ENCODE assay signal across 26 mouse cellular contexts in the genomic region with DNA sequence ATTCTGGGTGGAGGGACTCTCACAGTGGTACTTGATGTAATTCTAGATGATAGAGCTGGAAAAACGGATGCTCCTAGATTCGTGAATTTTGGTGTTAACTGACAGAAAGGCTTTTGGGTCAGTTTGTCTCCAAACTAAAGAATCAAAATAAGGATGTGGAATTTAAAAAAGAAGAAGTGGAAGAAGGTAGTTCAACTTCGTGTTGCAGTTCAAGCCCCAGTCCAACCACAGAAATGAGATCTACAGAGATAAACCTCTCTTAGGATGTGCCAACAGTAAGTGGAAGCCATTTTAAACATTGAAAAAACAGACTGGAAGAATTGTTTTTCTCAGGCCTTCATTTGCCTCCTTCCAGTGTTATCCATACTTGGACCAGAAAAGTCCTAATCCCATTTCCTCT.
DNase-seq lines count a peak whose midpoint lies in the region; ATAC-seq and TF ChIP-seq lines count a peak whose summit lies in the region.
"Had no signal": no experiment of that assay in that cellular context is flagged by ENCODE, and none has a peak within 500 bp of the region (broad histone marks: within the 10 kb centered on the region; RNA-seq: fewer than 3 reads in every experiment).

No protein-coding gene starts in this region.

- no peak overlapping the region for H3K4me2 ChIP-seq in forebrain, embryonic 14.5 days (ENCODE audit: low read length)
- H3K4me2 ChIP-seq: forebrain, embryonic 15.5 days; heart, embryonic 11.5 days; kidney, embryonic 15.5 days; limb, embryonic 13.5 days; lung, embryonic 14.5 days; midbrain, embryonic 13.5 days had no signal

- no peaks in the 10 kb centered on the region for H3K4me1 ChIP-seq in liver, adult 2 months (ENCODE audit: control insufficient read depth, insufficient read depth, low read length)
- no peaks in the 10 kb centered on the region for H3K4me1 ChIP-seq in forebrain, embryonic 14.5 days (ENCODE audit: control insufficient read depth, insufficient read depth, low read length)
- H3K4me1 ChIP-seq: forebrain, embryonic 15.5 days; hindbrain, embryonic 10.5 days; kidney, embryonic 15.5 days; limb, embryonic 13.5 days; midbrain, embryonic 13.5 days had no signal

- TF ChIP-seq CTCF in liver, adult 2 months (IDR thresholded peaks at IDR 0.05; ENCODE audit: low read depth, low read length): no peak

- H3K27ac ChIP-seq in liver, adult 2 months (replicated peaks; ENCODE audit: insufficient read depth, low read depth, low read length): no peak overlapping the region
- no peak overlapping the region for H3K27ac ChIP-seq in forebrain, embryonic 14.5 days (ENCODE audit: low read depth, low read length)
- H3K27ac ChIP-seq: forebrain, embryonic 15.5 days; hindbrain, embryonic 10.5 days; kidney, embryonic 15.5 days; limb, embryonic 13.5 days; liver, embryonic 14.5 days; midbrain, embryonic 13.5 days had no signal

- no peaks in the 10 kb centered on the region for H3K36me3 ChIP-seq in liver, adult 2 months (ENCODE audit: control insufficient read depth, insufficient read depth, low read length)
- H3K36me3 ChIP-seq in forebrain, embryonic 14.5 days (ENCODE audit: control insufficient read depth, insufficient read depth, low read length): no peaks in the 10 kb centered on the region
- H3K36me3 ChIP-seq: forebrain, embryonic 15.5 days; hindbrain, embryonic 10.5 days; kidney, embryonic 15.5 days; limb, embryonic 13.5 days; midbrain, embryonic 13.5 days had no signal

- no peak overlapping the region for H3K4me3 ChIP-seq in liver, adult 2 months (ENCODE audit: insufficient read depth, low read depth, low read length)
- H3K4me3 ChIP-seq in forebrain, embryonic 14.5 days (ENCODE audit: low read depth, low read length): no peak overlapping the region
- H3K4me3 ChIP-seq: forebrain, embryonic 15.5 days; hindbrain, embryonic 10.5 days; kidney, embryonic 15.5 days; limb, embryonic 13.5 days; midbrain, embryonic 13.5 days had no signal

- no peaks in the 10 kb centered on the region for H3K9me3 ChIP-seq in forebrain, embryonic 14.5 days (replicated peaks; ENCODE audit: control insufficient read depth, low read length)
- H3K9me3 ChIP-seq: forebrain, embryonic 15.5 days; hindbrain, embryonic 10.5 days; kidney, embryonic 15.5 days; limb, embryonic 13.5 days; midbrain, embryonic 13.5 days had no signal

- no peaks in the 10 kb centered on the region for H3K79me2 ChIP-seq in liver, adult 2 months (ENCODE audit: control insufficient read depth, insufficient read depth, low read length)

- peak; percentile 13 for ATAC-seq in CD4-positive, CD25-positive, alpha-beta regulatory T cell, adult 4 months
- peak; percentile 93 for ATAC-seq in granulocyte monocyte progenitor cell, adult 5-6 weeks (replicated peaks; ENCODE audit: poor library complexity, severe bottlenecking)
- peak; percentile 84 for ATAC-seq in monocyte, adult 5-6 weeks (replicated peaks; ENCODE audit: insufficient number of reproducible peaks, low FRiP score, low TSS enrichment, poor library complexity, severe bottlenecking)
- no peak for ATAC-seq in forebrain, embryonic 14.5 days
- ATAC-seq: forebrain, embryonic 15.5 days; hindbrain, embryonic 16.5 days; intestine, embryonic 16.5 days; midbrain, embryonic 13.5 days had no signal

- H3K9ac ChIP-seq in liver, adult 2 months (ENCODE audit: low read depth, low read length): no peak overlapping the region
- no peak overlapping the region for H3K9ac ChIP-seq in forebrain, embryonic 14.5 days (ENCODE audit: low read length)
- H3K9ac ChIP-seq: forebrain, embryonic 15.5 days; kidney, embryonic 15.5 days; limb, embryonic 13.5 days; liver, embryonic 14.5 days; lung, embryonic 14.5 days; midbrain, embryonic 13.5 days had no signal

- no peak for TF ChIP-seq POLR2A in liver, adult 2 months (IDR thresholded peaks at IDR 0.05; ENCODE audit: extremely low read depth, insufficient read depth, low read length)

- no peaks in the 10 kb centered on the region for H3K27me3 ChIP-seq in liver, adult 2 months (ENCODE audit: control insufficient read depth, insufficient read depth, low read length)
- no peaks in the 10 kb centered on the region for H3K27me3 ChIP-seq in forebrain, embryonic 14.5 days (replicated peaks; ENCODE audit: control insufficient read depth, insufficient read depth, low read length)
- H3K27me3 ChIP-seq: forebrain, embryonic 15.5 days; kidney, embryonic 15.5 days; limb, embryonic 13.5 days; midbrain, embryonic 13.5 days had no signal

- WGBS in liver, adult 2 months: 53% methylated on average over 3 of the region's 3 CpGs
- WGBS in forebrain, embryonic 14.5 days: 86% methylated on average over 3 of the region's 3 CpGs

- DNase-seq in liver, adult 2 months (ENCODE audit: extremely low read depth, low read depth, low spot score): peak; percentile 31
- DNase-seq in liver: no peak
- no peak for DNase-seq in adrenal gland, adult 8-10 months
- no peak for DNase-seq in forebrain, embryonic 14.5 days (ENCODE audit: low spot score)
- no peak for DNase-seq in kidney, adult 11 months
- DNase-seq: adrenal gland, postnatal 36 days; cerebellum, adult 11 months; cerebellum, adult 9-11 months; embryo, embryonic 11 days; gastrocnemius, postnatal 10 days; heart, adult 11 months; kidney, postnatal 36 days; lung, embryonic 14.5 days; thymus, postnatal 25 days had no signal
